ENCODE assay signal across 18 mouse cellular contexts in the genomic region with DNA sequence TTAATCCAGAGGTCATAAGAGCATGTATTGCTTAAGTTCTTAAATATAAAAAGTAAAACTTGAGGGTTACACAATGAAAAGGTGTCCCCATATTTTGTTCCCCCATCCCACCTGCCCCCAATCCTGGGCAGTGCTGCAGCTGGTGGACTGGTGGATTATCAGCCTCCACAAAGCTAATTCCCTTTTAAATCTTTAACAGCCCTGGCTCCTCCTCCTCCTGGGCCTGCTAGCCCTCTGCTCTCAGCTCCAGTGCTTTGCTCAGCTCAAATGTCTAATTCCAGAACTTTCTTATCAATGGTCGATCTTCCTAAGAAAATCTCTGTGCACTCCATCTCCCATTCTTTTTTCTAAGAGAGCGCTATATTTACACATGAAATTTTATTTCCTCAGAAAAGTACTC. TPM values are rescaled to one million over a fixed set of nuclear protein-coding genes. Genes with fewer than 3 reads are reported as not detected.
DNase-seq lines count a peak whose midpoint lies in the region; ATAC-seq and TF ChIP-seq lines count a peak whose summit lies in the region.
"Had no signal": no experiment of that assay in that cellular context is flagged by ENCODE, and none has a peak within 500 bp of the region (broad histone marks: within the 10 kb centered on the region; RNA-seq: fewer than 3 reads in every experiment).

No protein-coding gene starts in this region.

- H3K27me3 ChIP-seq in lung, embryonic 15.5 days: no peaks in the 10 kb centered on the region
- H3K27me3 ChIP-seq in liver, embryonic 14.5 days (ENCODE audit: control insufficient read depth, insufficient read depth, low read length): no peaks in the 10 kb centered on the region
- no peaks in the 10 kb centered on the region for H3K27me3 ChIP-seq in hindbrain, postnatal 0 days (ENCODE audit: insufficient read depth, low read length)
- H3K27me3 ChIP-seq: heart, embryonic 15.5 days; midbrain, embryonic 15.5 days had no signal

- no peak overlapping the region for H3K4me3 ChIP-seq in lung, embryonic 15.5 days
- H3K4me3 ChIP-seq in liver, embryonic 14.5 days (ENCODE audit: insufficient read depth in 1 of 2, low read depth in 2 of 2, low read length in 2 of 2): no peak overlapping the region
- H3K4me3 ChIP-seq in hindbrain, postnatal 0 days (ENCODE audit: low read length): no peak overlapping the region
- H3K4me3 ChIP-seq: gastrocnemius, adult 2 months; midbrain, embryonic 15.5 days had no signal

- H3K4me2 ChIP-seq in lung, embryonic 15.5 days: 0 out of 2 replicates have a peak overlapping the region, but pooled peaks have one; percentile 18
- peak overlapping the region; percentile 3; the same call in 1 of the 2 replicates for H3K4me2 ChIP-seq in liver, embryonic 14.5 days (ENCODE audit: low read depth)
- H3K4me2 ChIP-seq in hindbrain, postnatal 0 days (ENCODE audit: low read depth, low read length): no peak overlapping the region

- H3K36me3 ChIP-seq in lung, embryonic 15.5 days: no peaks in the 10 kb centered on the region
- H3K36me3 ChIP-seq in liver, embryonic 14.5 days (replicated peaks; ENCODE audit: control insufficient read depth, insufficient read depth, low read depth): no peaks in the 10 kb centered on the region
- H3K36me3 ChIP-seq in hindbrain, postnatal 0 days (ENCODE audit: insufficient read depth, low read length): no peaks in the 10 kb centered on the region
- H3K36me3 ChIP-seq: heart, embryonic 15.5 days; midbrain, embryonic 15.5 days had no signal

- TF ChIP-seq CTCF in liver, embryonic 14.5 days (IDR thresholded peaks at IDR 0.05; ENCODE audit: low read depth): no peak
- no peak for TF ChIP-seq CTCF in hindbrain, postnatal 0 days (IDR thresholded peaks at IDR 0.05; ENCODE audit: low read depth)

- H3K9me3 ChIP-seq in lung, embryonic 15.5 days: no peaks in the 10 kb centered on the region
- no peaks in the 10 kb centered on the region for H3K9me3 ChIP-seq in liver, embryonic 14.5 days (ENCODE audit: control insufficient read depth, low read length)
- no peaks in the 10 kb centered on the region for H3K9me3 ChIP-seq in hindbrain, postnatal 0 days (ENCODE audit: low read length)
- H3K9me3 ChIP-seq: G1E; heart, embryonic 15.5 days; midbrain, embryonic 15.5 days had no signal

- H3K9ac ChIP-seq in lung, embryonic 15.5 days: no peak overlapping the region
- H3K9ac ChIP-seq in liver, embryonic 14.5 days (replicated peaks): no peak overlapping the region
- H3K9ac ChIP-seq in hindbrain, postnatal 0 days (replicated peaks; ENCODE audit: low read length): no peak overlapping the region
- H3K9ac ChIP-seq: heart, embryonic 15.5 days; midbrain, embryonic 15.5 days had no signal

- ATAC-seq in lung, embryonic 15.5 days (ENCODE audit: borderline replicate concordance, extremely low read depth, low FRiP score, low TSS enrichment): no peak
- no peak for ATAC-seq in liver, embryonic 14.5 days (ENCODE audit: insufficient read depth)
- ATAC-seq in hindbrain, postnatal 0 days: no peak
- ATAC-seq in megakaryocyte, adult 5-6 weeks (ENCODE audit: poor library complexity, severe bottlenecking): no peak
- ATAC-seq: forebrain, embryonic 16.5 days; midbrain, embryonic 15.5 days had no signal

- H3K4me1 ChIP-seq in lung, embryonic 15.5 days: peaks cover 23% of the 10 kb centered on the region
- H3K4me1 ChIP-seq in liver, embryonic 14.5 days (replicated peaks; ENCODE audit: control insufficient read depth in 2 of 2, insufficient read depth in 2 of 2, low read length in 1 of 2): peaks cover 3 to 5% of the 10 kb centered on the region in 2 experiments; a peak in 2 of 4 replicates
- H3K4me1 ChIP-seq in hindbrain, postnatal 0 days (ENCODE audit: insufficient read depth, low read length): peaks cover 5% of the 10 kb centered on the region; the same call in 1 of the 2 replicates

- no peak for TF ChIP-seq EP300 in liver, embryonic 14.5 days (IDR thresholded peaks at IDR 0.05; ENCODE audit: low read depth)

- WGBS in lung, embryonic 15.5 days: 69% methylated on average over 2 of the region's 2 CpGs
- WGBS in liver, embryonic 14.5 days (ENCODE audit: insufficient replicate concordance): 60% methylated on average over 2 of the region's 2 CpGs
- WGBS in hindbrain, postnatal 0 days: 84% methylated on average over 2 of the region's 2 CpGs

- DNase-seq in lung, postnatal 25 days (ENCODE audit: low spot score): no peak
- DNase-seq in kidney, adult 11 months: peak; percentile 43
- peak; percentile 68 for DNase-seq in kidney, adult 9 months
- DNase-seq in liver, embryonic 14.5 days (ENCODE audit: low read depth in 3 of 3, low spot score in 3 of 3): no peak
- no peak for DNase-seq in hindbrain, postnatal 0 days (ENCODE audit: low spot score)
- no peak for DNase-seq in testis, postnatal 10 days (ENCODE audit: low spot score)
- DNase-seq: adrenal gland, adult 8-10 months; cerebellum, adult 9-11 months; gastrocnemius, adult 2 months; heart, adult 11 months; spleen, adult 18-20 months; thymus, postnatal 25 days had no signal

- H3K27ac ChIP-seq in lung, embryonic 15.5 days: no peak overlapping the region
- no peak overlapping the region for H3K27ac ChIP-seq in liver, embryonic 14.5 days
- no peak overlapping the region for H3K27ac ChIP-seq in hindbrain, postnatal 0 days
- H3K27ac ChIP-seq: gastrocnemius, adult 2 months; heart, embryonic 15.5 days; midbrain, embryonic 15.5 days had no signal

RNA-seq across cellular contexts. Expression of a gene that starts 2.4 kb away (rescaled TPM):
- 43.7 and 45.9 TPM in 2 replicates for polyA plus RNA-seq in lung, embryonic 15.5 days (2015; fragmentation: Nextera tagmentation; extraction: Ambion mirVana)
- 4.0 and 6.4 TPM in 2 replicates for polyA plus RNA-seq in liver, embryonic 14.5 days (2012; rRNA removed)
- polyA plus RNA-seq in liver, embryonic 14.5 days (2014; fragmentation: Nextera tagmentation; extraction: Ambion mirVana): 12.9 and 13.1 TPM in 2 replicates
- total RNA-seq in hindbrain, postnatal 0 days (2014; rRNA removed): 10.9 and 13.0 TPM in 2 replicates
- 11.5 and 11.6 TPM in 2 replicates for polyA plus RNA-seq in hindbrain, postnatal 0 days (2015; fragmentation: Nextera tagmentation; extraction: Ambion mirVana)
- 0.40 TPM in 1 of 2 replicates, not detected in the other for total RNA-seq in megakaryocyte, adult 5-6 weeks (2015)
- 0.04 TPM in 1 of 2 replicates, not detected in the other for total RNA-seq in megakaryocyte, adult 5-6 weeks (2017)

Comparison
In these comparisons a context has a peak if more than half of its experiments do, and no peak if none do; other contexts are left out.
1. DNase-seq: peak in kidney, adult 11 months (single experiment) and kidney, adult 9 months (single experiment); none in lung, postnatal 25 days (single experiment), liver, embryonic 14.5 days (0 of 3), hindbrain, postnatal 0 days (single experiment) and testis, postnatal 10 days (single experiment).